Mouse (Mus musculus) thymus, postnatal 0 days (tissue): ENCODE results near the gene Adgrv1. TPM values are rescaled to one million over a fixed set of nuclear protein-coding genes. Genes with fewer than 3 reads are reported as not detected.
"Not testable (repeated sequence)": the region's sequence is repeated elsewhere in the genome, so short reads cannot be mapped to it uniquely, and the experiment has no call there.

Source experiments
- DNase-seq: peaks from one replicate; pipeline ENCODE4 v3.0.0-alpha.2; 2015; ENCODE audit warnings: low spot score
- polyA plus RNA-seq: library from polyadenylated mRNA; unstranded; fragments of >200 nt; fragmentation: Nextera tagmentation; extraction: Ambion mirVana; gene quantifications from 2 replicates; pipeline ENCODE4 v1.2.1, GENCODE M21; 2015

The Adgrv1 gene
- polyA plus RNA-seq, 1 experiment from 2014 or later, result 0.55 TPM

DNA sequence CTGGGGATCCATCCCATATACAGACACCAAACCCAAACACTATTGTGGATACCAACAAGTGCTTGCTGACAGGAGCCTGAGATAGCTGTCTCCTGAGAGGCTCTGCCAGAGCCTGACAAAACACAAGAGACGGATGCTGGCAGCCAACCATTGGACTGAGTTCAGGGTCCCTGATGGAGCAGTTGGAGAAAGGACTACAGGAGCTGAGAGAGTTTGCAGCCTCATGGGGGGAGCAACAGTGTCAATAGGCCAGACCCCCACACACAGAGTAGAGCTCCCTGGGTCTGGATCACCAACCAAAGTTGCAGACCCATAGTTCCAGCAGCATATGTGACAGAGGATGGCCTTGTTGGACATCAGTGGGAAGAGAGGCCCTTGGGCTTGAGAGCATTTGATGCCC lies 5.1 kb downstream of the Adgrv1 start:
- DNase-seq, result not testable (repeated sequence)

DNA sequence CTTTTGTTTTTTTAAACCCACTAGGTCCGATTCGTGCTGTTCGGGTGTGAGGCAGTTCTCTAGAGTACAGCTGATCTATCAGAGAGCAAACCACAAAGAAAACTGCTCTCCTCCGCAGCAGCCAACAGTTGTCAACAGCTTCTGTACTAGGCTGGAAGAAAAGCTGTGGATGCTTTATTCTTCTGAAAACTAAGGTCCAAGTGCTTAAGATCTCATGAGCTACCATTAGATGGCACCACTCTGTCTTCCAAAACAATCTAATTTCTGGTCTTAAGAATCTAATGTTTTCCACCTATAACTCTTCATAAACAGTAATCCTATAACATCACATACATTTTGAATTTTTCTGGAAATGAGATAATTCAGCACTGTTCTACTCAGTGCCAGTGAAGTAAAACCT lies 22.6 kb downstream of the Adgrv1 start:
- no peak for DNase-seq

DNA sequence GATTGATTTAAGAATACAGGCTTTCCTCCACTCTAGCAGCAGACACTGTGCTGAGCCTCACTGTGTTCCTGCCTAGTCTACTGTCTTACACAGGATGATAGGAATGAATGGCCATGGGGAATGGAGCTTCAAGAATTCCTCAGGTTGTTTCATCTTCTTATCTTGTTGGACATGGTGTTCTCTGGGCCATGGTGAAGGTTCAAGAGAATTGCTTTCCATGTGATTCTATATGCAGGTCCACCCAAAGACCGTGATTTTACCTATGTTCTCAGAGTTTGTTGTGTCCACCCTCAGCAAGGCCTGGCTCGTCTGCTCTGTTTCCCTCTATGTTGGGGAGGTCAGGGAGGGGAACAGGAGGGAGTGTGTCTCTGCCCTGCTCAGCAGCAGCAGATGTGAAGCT lies 26.0 kb downstream of the Adgrv1 start:
- no peak for DNase-seq

DNA sequence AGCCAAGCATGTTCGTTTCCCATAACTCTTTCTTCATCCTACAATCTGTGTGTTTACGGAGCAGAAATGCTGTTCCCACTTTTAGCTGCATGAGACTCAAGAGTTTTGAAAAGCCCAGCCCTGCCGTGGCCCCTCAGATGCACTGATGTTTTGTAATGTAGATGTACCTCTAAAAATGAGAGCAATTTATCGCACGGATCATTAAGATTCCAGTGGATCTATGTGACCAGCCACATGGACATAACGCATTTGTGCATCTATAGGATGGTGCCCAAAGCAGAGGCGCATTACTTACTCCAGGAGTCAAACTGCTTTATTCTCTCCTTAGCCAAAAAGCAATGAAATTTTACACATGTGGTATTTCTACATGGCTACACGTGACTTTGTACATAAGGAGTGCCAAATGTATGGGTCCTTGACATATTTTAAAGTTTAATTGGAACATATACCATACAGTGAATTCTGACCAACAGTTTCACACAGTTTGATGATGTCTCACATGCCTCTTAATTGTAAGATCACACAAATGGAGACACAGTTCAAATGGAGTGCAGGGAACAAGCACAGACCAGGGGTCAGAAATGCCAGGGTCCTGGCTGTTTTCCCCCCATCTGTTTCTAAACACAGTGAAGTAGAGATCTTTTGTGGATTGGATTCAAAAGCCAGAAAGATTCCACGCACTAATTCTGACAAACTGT lies 35.9 kb downstream of the Adgrv1 start:
- DNase-seq, result no peak

DNA sequence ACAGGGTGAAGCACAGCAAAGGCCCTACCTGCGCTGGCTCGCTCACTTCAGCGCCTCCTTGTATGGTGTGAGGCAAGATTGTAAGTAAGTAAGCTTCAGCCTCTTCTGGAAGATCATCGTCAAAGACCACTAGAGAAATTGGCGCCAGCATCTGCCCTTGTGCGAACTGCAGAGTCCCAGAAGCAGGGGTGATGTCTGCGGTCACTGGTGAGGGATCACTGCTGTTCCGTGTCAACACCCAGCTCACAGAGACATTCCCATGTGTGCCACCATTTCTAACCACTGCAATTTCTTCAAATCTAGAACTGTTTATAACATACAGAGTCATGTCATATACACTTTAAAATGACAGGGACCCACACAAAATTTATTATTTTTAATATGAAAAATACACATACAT lies 54.3 kb downstream of the Adgrv1 start:
- no peak for DNase-seq

DNA sequence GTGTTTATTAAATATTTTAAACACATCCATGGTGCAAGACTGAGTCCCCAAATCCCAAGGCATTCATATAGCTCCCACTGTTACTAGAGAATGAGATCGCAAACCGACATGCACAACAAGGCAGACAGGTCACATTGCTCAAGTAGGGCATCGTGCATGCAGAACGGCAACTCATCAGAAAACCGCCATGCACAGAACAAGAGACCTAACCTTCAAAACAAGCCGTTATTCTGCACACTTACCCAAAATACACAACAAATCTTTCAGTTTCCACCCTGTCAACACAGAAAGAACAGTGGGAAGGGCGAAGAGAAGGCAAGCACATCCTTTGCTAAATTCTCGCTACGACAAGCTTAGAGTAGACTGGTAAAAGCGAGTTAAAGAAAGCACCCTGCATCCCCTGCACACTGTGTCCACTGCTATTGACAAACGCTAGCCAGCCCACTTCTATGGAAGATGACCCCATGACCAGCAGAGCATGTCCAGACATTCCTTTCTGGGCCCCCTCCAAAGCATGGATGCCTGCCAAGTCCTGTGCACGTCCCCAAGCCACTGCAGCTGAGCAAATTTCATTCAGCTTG lies 62.6 kb downstream of the Adgrv1 start:
- DNase-seq, result no peak

DNA sequence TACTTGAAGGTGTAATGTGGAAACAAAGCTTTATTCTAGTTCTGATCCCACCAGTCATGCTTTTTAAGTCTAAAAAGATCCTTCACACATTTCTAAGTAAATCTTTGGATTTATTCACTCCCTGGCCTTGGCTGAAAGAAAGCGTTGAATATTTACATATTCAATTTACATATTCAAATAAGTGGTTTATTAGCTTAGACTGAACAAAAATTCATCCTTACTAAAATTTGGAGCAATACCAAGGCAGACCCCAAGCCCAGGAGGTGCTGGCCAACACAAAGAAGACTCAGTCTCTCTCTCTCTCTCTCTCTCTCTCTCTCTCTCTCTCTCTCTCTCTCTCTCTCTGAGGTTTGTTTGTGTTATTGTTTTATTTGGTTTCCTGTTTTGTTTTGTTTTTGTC lies 82.9 kb downstream of the Adgrv1 start:
- no peak for DNase-seq

DNA sequence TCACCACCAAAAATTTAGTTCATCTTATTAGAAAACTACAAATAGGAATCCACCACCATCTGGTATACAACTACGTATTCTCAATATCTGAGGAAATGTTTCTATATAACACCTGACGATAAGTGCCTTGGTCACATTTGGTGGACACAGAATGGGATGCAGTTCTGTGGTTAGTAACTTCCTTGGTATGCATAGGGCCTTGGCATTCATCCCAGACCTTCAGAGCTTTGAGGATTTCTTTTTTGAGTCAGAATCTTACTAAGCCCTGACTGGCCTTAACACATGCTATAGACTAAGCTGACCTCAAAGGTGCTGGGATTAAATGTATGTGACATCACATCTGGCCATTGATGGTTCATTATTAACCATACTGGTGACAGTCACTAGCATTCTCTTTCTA lies 98.0 kb downstream of the Adgrv1 start:
- no peak for DNase-seq

DNA sequence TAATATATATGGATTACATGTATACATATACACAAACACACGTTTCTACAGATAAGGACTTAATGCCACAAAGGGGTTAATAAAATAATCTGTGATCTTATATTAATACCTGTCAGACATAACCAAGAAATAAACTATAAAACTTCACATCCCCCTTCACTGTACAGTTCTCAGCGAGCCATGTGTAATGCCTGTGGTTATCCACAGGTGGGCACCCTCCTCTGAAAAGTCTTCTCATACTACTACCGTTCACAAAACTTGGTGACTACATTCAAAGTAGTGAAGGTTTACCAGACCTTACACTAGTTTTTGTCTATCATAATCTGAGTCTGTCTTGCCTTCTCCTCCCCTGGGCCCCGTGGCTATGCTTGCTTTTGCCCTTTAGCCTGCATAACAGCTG lies 106.3 kb downstream of the Adgrv1 start:
- DNase-seq, result no peak

DNA sequence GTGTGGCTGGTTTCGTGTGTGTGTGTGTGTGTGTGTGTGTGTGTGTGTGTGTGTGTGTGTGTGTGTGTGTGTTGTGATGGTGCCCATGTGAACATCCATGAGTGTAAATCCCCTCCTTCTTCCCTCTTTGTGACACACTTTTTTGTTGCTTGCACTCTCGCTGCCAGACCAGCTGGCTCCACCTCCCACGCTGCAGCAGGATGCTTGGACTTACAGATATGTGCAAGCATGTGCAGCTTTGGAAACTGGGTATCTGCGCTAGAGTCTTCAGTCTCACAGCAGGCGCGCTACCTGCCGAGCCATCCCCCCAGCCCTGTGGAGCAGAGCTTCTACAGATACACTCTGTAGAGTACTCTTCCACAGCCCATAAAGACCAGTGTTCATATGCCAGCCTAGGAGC lies 122.8 kb downstream of the Adgrv1 start:
- no peak for DNase-seq

DNA sequence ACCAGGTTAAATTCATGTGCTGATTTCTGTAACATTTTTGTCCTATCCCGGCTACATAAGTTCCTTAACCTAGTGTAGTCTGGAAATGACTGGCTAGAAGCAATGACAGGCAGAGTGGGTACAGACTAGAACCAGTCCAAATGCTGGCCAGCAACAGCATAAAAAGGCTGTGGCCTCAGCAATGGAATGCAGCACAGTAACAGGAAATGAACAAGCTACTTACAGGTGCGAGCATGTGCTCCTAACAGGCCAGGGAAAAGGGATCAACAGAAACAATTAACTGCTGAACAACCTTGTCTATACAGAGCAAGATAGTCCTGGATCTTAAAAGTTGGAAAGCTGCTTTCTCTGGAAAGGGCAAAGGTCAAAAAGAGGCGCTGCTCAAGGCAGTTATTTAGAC lies 135.9 kb downstream of the Adgrv1 start:
- DNase-seq, result no peak

DNA sequence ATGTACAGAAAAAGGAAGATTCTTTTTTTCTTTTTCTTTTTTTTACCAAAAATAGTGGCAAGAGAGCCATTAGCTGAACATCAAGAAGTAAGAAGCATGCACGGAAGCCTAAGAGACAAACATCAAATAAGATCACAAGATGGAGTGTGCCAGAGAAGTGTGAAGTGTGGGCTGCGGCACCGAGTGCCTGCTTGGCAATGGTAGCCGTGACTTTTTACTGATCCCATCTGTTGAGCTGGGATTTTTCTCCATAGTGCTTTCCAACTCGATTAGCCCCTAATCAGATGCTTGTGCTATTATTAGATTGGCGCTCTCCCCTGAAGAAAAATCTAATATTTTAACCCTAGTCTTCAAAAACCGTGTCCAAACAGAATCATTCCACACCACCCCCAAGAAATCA lies 141.0 kb downstream of the Adgrv1 start:
- DNase-seq, result no peak

DNA sequence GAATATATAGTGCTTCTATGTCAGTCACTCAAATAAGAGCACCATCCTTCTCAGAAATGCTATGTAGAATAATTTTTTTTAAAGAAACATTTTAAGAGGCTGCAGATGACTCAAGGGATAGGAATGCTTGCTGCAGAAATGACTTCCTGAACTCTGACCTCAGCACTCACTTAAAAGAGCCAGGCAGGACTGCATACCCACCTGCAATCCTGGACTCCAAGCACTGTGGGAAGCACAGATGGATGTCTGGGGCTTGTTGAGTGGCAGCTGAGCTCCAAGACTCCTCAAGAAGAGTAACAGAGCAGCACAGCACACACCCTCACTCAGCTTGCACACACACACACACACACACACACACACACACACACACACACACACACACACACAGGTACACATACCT lies 146.0 kb downstream of the Adgrv1 start:
- no peak for DNase-seq

DNA sequence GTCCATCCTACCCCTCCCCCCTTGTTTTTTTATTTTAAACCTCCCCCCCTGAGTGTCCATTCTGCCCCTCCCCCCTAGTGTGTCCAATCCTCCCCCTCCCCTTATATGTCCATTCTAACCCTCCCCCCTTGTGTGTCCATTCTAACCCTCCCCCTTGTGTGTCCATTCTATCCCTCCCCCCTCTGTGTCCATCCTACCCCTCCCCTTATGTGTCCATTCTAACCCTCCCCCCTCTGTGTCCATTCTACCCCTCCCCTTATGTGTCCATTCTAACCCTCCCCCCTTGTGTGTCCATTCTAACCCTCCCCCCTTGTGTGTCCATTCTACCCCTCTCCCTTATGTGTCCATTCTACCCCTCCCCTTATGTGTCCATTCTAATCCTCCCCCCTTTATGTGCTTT lies 159.2 kb downstream of the Adgrv1 start:
- DNase-seq, result no peak

DNA sequence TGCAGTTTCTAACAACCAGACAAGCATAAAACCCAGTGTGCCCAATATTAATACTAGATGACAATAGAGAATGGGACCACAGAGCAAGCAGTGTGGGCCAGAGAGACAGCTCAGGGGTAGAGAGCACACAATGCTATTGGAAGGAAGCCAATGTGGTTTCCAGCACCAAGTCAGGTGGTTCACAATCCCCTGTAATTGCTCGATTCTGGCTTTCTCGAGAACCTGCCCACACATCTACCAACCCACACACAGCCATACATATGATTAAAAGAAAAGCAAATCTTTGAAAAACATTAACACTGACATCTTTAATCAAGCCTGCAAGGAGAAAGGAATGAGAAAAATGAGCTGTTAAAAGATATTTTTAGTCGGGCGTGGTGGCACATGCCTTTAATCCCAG lies 166.3 kb downstream of the Adgrv1 start:
- no peak for DNase-seq

DNA sequence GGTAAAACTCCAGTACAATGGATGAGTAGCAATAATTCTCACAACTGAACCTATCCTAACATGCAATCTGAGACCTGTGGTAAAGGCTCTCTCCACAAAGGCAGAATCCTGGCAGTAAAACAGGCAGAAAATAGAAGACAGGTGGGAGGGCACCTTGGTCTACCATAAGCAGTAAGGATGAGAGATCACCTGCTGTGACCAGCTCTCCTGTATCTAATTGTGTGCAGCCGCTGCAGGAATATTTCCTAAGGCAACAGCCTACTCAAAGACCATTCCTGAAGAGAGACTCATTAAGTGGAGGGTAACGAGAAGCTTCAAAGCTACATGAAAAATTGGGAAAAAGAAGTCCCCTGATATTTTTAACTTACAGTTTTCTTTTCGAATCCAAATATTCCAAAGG lies 167.2 kb downstream of the Adgrv1 start:
- DNase-seq, result no peak

DNA sequence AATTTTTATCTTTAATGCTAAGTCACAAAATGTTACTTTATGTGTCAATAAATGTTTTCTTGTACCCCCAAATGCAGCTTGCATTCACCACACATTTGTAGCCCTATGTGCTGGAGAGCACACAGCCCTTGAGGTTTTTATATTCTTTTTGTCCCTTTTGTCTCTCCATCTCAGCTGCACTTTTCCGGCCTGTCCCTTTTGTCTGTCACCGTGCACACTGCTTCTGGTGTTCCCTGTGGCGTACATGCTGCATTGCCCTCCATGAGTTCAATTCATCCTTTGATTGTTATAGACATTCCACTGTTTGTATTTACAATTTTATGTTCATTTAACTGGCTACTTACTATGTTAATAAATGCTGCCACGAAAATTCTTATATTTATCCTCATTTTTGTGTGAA lies 183.3 kb downstream of the Adgrv1 start:
- DNase-seq, result no peak

DNA sequence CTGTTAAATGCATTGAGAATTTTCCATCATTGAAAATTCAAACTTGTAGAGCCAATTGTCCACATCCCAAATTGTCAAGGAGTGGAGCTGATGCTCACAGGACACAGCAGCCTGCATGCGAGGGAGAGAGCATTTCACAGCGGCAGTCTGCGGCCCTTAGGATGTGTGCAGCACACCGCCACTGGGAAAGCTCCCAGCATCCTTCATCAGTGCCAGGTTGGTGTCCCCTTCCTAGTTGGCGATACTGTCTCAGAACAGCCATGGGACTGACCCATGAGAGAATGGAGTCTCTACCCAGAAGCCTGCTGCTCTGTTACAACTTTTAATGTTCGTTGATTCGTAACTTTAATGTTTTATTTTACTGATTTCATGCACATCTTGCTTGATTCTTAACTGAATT lies 183.8 kb downstream of the Adgrv1 start:
- DNase-seq, result no peak

DNA sequence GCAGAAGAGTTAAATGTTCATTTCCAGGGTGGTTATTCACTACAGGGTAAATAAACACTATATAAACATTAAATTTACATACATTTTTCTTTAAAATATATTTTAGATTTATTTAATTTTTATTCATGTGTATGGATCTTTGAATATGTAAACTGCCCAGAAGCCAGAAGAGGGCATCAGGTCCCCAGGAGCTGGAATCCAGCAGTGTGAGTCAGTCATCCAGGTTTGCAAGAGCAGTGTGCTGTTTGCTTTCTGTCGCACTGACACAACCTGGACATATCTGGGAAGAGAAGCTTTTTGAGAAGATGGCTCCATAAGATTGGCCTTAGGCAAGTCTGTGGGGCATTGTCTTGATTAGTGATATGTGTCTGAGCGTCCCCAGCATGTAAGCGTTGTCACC lies 191.5 kb downstream of the Adgrv1 start:
- DNase-seq, result no peak

DNA sequence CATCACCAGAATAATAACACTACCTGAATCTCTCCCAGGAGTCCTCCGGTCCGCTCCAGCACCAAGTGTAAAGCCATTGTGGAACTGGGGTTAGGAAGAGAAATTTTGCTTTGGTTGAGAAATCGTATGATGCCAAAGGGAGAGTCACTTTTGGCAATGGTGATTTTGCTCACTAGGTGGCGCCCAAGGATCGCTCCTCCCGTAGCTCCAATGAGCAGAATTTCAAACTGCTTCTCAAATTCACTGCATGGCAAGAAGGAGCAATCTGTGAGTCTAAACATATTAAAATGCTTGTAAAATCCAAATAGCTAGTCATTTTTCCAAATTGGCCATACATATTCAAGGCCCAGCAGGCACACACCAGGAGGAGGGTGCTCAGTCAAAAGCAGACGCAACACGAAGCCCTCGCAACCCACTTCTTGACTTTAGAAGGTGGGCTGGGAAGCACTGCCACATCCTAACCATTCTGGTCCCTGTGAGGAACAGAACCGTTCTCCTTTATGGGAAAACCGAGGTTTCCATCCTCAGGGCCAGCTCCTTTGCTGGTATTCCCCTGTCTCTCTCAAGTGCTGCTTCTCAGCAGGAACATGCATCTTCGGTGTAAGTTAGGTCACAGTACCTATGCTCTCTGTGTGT lies 193.4 kb downstream of the Adgrv1 start:
- DNase-seq, result peak; percentile 58

DNA sequence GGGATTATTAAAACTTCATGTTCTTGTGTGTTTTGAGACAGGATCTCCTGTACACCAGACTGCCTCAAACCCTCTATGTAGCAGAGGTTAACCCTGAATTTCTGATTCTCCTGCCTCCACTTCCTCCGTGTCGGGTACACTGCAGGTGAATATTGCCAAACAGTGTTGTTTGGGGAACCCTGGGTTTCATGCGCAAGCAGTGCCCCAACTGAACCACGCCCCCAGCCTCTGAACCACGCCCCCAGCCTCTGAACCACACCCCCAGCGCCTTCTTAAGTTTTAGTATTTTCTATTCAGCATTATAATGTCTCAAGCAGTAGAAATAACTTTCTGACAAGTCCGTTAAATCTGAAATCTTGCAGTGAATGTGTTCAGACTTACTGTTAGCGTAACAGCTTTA lies 195.9 kb downstream of the Adgrv1 start:
- DNase-seq, result no peak

DNA sequence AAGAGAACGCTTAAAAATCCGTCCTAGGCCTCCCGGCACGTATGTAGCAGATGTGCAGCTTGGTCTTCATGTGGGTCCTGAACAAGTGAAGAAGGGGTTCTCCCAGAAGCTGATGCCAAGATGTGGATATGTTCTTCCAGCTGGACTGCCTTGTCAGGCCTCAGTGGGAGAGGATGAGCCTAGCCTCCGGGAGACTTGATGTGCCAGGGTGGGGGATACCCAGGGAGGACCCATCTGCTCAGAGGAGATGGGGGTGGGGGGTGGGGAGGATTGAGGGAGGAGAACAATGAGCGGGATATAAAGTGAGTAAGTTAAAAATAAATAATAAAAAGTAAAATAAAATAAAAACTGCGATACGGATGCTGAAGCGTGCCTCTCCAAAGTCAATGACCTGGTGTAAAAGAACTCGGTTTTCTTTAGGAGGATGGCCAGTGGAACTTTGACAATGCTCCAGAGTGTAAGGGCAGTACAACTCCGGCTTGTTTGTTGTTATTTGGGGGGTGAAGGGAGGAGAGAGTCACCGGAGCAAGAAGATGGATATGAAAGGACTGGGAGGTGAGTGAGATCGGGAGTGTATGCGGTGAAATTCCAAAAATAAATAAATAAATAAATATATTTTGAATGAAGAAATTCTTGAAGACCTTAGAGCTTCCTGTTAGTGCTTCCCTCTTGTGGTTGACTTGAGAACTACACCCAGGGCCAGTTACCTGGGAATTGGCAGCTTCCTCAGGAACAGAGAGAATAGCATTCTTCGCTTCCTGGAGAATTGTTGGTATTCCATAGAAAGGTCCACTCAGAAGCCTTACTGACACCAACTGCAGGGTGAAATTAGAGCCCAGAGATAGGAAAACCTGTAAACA lies 205.8 kb downstream of the Adgrv1 start:
- DNase-seq, result peak; percentile 25
